Mouse (Mus musculus) hematopoietic stem cell, adult 5-6 weeks (primary cell): Measurements from ENCODE around the gene Gm17622. TPM values are rescaled to one million over a fixed set of nuclear protein-coding genes. Genes with fewer than 3 reads are reported as not detected.

Experiments
- ATAC-seq, 2 experiments: fragments of 125-278 bp in 1 of 2; replicated peaks in 1 of 2; 2 replicates each; pipeline ENCODE4 v1.8.0; 2016 to 2017; ENCODE audit warnings: inconsistent platforms in 2 of 2, mild to moderate bottlenecking in 2 of 2, moderate number of reproducible peaks in 2 of 2, low read depth in 1 of 2, moderate TSS enrichment in 1 of 2; ENCODE audit not compliant: low FRiP score in 2 of 2, poor library complexity in 2 of 2, severe bottlenecking in 2 of 2, insufficient read depth in 1 of 2, low TSS enrichment in 1 of 2
- total RNA-seq: library from RNA; stranded (forward); fragments of 172-1452, 232-1000 nt; gene quantifications from 2 replicates; pipeline ENCODE4 v1.2.3, GENCODE M21; 2017

Gm17622 gene
- total RNA-seq: not detected in 2 replicates

DNA sequence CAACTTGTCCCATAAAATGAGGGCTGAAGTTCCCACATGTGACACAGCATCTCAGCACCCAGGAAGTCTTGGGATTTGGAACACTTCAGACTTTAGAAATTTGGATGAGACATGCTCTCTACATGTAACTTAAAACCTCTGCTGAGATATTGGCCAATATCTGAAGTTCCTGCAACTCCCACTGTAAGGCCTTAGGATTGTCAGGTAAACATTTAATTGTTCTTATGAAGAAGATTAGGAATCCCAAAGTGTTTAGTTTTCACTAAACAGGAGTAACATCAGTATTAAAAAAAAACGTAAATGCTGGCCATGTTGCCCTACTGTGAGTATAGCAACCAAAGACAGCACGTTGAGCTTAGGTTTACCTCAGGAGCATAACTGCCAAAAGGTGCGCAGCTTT is at the start of gene Gm17622:
Gene Gm17622 (plus strand): TSS at position 301 of the 400 bp plus-strand sequence.
- no peak for ATAC-seq

DNA sequence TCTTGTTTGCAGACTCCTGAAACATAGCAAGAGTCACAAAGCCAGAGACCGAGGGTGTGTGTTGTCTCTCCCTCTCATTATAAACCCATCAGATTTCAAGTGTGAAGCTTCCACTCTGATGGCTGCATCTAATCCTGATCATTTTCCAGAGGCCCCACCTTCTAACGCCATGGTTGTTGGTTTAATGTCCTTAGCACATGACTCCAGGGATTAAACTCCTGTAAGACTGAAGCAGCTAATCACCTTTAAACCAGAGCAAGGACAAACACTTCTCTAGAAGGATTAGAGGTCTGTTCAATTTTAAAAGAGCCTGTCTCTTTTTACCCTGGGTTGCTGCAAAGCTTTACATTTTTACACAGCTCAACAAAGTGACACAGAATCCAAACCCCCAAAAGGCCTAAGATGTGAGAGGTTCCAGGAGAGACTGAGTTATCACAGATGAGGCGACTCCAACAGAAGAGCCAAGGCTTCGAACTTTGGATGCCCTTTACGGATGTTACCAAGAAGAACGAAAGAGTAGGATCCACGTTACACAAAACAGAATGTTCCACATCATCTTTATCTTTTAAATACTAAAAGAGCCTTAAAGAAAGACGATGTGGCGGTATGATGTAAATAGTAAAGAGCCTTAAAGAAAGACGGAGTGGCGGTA is 40.2 kb upstream of the Gm17622 start:
- no peak for ATAC-seq

DNA sequence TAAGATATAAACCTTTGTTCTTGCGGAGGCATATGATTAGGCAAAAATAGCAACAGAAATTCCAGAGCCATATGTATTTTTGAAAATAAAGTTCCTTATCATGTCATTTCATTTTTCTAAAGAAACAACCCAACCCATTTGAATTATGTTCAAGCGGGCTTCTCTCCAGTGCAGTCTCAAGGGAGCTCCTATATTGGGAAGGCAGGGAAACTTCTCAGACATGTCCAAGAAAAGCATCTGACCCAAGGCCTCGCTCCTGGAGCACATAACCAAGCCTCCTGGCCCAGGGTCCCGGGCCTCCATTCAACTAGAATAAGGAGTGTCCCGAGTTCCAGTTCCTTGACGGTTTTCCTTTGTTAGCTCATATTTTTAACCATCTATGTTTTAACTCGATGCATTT is 39.7 kb upstream of the Gm17622 start:
- ATAC-seq: no peak

- ATAC-seq: no peak
Observed at GRCm38 (mm10) chr13:96451386-96452140, 39.0 kb upstream of the Gm17622 start.

- no peak for ATAC-seq
Observed at GRCm38 (mm10) chr13:96452621-96453020, 37.9 kb upstream of the Gm17622 start.

DNA sequence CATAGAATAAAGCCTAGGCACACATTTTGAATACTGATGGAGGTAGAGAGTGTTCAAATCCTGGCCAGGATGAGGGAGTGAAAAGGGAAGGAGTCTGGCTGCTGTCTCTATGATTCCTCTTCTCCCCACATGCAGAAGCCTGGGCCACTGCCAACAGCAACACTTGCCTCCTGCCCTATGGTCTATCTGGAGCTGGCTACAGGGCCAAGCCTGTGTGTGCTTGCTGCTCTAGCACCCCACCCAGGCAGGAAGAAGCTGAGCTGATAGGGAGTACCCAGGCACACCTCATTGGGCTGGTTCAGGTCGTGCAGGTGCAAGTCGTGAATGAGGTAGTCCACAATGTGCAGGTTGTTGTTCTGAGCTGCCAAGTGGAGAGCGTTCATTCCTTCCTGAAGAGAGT is 36.2 kb upstream of the Gm17622 start:
- ATAC-seq: no peak

- no peak for ATAC-seq
Observed at GRCm38 (mm10) chr13:96457566-96457965, 33.0 kb upstream of the Gm17622 start.

DNA sequence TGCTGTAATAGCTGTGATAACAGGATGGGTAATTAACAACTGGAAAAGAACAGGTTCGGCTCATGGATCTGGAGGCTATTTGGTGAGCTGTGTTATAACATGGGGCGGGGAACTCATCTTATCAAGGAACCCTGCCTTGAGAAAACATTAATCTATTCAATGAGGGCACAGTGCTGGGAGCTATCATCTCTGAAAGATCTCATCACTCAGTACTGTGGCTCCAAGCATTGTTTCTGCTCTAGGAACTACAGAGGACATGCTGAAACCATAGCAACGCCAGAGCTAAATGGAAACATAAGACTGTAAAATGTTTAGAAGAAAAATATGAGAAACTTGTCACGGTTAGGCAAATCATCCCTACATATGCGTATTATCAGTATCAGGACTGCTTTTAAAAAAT is 32.5 kb upstream of the Gm17622 start:
- ATAC-seq: no peak

GRCm38 (mm10) chr13:96458606-96459005 is 31.9 kb upstream of the Gm17622 start:
- ATAC-seq: no peak

DNA sequence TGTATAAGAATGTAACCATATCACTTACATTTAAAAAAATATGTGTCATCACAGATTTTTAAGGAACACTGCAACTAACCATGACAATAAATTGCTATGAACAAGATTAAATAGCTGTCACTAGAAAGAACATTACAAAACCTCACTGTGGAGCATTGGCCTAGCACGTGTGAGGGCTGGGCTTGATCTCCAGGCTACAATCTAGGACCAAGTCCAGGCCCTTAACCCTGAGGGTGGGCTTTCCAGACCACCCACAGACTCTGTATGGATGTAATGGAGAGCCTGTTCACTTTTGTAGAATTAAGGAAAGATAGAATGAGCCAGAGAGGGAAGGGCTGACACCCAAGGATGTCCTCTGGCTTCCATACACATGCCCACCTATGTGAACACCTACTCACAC is 27.9 kb upstream of the Gm17622 start:
- ATAC-seq: no peak

DNA sequence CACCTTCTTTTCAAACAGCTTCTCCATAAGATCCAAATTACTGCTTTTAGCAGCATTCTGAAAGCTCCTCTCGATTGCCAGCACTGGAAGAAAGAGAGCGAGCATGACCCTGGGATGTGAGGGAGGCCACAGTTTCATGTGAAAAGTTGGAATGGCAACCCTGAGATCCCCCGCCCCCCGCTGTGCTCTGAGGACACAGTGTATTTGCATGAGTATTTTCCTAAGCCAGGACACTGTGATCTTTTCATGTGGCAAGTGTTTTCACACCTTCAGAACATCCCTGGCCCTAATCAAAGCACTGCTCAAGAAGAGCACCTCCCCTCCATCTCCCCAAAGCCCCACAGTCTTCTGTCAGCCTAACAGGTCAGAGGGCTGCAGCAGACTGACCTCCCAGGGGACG is 25.2 kb upstream of the Gm17622 start:
- ATAC-seq: no peak

DNA sequence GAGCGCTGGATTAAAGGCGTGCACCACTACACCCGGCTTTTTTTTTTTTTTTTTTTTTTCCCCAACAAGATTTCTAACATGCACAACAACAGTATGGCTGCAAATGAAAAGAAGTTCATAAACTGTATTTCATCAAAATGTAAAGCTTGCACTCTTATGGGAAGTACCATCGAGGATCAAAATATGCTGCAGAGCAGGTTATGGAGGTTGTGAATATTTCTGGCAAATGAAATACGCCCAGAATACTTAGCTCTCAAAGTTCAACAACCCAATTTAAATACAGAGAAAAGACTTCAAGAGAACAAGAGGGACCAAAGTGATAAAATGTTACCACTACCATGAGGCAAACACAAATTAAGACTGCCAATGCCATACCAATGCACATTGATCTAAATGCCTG is 21.9 kb upstream of the Gm17622 start:
- no peak for ATAC-seq

- no peak for ATAC-seq
Observed at GRCm38 (mm10) chr13:96470556-96470955, 20.0 kb upstream of the Gm17622 start.

DNA sequence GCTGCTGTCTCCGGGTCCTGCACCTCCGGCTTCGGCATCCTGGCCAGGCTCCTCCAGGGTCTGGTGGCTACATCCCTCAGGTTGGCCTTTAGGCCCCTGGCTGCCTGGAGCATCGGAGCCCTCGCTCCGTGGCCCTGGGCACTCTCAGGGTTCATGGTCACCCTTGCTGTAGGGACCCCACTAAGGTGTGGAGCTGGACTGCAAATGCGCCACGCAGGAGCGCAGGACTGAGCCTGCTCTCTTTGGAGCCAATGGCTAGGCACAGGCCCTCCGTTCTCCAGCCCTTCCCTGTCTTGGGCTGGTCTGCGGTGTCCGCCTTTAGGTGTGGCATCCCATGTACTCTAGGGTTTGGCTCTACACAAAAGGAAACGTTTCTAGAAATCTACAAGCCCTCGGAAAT is 19.6 kb upstream of the Gm17622 start, which contains the start of gene Ankdd1b:
Gene Ankdd1b (minus strand): TSS at position 242 of the 400 bp plus-strand sequence.
- ATAC-seq: no peak

- no peak for ATAC-seq
Observed at GRCm38 (mm10) chr13:96477226-96477625, 13.3 kb upstream of the Gm17622 start.

- ATAC-seq: no peak
Observed at GRCm38 (mm10) chr13:96478991-96479390, 11.5 kb upstream of the Gm17622 start.

GRCm38 (mm10) chr13:96487230-96487629 is 3.3 kb upstream of the Gm17622 start:
- no peak for ATAC-seq

DNA sequence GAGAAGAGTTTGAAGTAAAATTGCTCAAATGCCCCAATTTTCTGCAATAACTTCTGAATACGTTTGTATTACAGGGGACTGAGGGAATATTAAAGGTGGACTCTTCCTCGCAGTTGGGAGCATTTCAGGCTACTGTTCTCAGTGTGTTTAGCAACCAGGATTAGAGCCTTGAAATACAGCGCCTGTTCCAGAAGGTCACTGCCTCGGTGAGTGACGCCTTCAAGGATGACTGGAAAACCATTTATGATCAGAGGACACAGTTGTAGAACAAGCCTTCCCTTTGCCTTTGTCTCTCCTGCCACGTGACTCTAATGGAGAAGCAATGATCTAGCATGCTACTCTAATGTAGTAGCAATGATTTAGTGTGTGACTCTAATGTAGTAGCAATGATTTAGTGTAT is 2.6 kb upstream of the Gm17622 start:
- ATAC-seq: no peak

- peak; percentile 56 to 69; a peak in 2 of 4 replicates for ATAC-seq
Observed at GRCm38 (mm10) chr13:96496630-96497029, 6.1 kb downstream of the Gm17622 start.
